Mouse (Mus musculus): ENCODE measurements around the gene Kit.

The Kit gene

DNA sequence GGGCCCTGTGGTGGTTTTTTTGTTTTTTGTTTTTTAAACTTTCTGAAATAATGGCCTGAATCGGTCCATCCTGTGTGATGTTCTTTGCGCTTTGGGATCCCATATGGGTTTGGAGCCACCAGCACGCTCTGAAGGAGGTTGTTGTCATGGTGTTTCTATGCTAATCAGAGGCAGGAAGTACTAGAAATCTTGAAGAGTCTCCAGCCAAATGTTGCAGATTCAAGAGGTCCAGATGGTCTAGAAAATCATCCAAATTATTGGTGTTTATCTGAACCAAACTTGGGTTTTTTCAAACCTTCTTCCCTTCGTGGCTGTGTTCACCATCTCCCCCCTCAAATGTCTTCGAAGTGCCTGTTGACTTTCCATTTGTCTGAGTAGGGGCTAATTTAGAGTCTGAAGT lies 72.3 kb downstream of the Kit start:
- no peak for DNase-seq

DNA sequence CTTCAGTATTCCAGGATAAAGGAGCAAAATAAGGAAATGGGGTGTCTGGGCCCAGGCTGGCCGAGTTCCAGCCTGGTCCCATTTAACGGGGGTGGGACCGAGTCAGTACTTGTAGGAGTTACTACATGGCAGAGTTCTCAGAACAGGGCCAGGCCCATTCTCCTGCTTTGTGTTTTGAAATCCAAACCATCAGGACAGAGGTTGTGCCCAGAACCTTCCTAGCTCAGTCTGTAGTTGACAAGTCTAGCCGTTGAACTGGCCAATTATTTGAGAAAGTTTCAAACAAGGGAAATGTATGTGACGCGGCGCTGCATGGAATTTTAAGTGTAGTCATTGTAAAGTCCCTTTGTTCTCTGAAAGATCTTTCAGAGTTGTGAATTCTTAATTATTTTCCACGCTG lies 75.8 kb downstream of the Kit start:
- DNase-seq, result no peak

DNA sequence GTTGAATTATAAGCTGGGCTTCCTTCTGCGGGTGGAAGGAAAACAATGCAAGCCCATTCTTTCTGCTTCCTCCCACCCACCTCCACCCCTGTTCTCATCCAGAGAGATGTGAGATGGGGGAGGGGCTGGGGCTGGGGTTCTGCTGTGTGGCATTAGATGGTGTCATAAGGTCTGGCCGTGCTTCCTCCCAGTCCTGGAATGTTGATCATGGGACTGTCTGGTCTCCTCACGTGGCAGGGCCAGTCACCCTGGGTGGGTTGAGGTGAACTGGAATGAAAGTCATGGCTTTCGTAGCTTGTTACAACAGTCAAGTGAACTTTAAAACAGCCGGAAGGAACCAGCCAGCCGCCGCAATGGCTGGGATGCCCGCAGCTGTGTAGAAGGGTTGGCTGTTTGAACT lies 78.7 kb downstream of the Kit start:
- no peak for DNase-seq

DNA sequence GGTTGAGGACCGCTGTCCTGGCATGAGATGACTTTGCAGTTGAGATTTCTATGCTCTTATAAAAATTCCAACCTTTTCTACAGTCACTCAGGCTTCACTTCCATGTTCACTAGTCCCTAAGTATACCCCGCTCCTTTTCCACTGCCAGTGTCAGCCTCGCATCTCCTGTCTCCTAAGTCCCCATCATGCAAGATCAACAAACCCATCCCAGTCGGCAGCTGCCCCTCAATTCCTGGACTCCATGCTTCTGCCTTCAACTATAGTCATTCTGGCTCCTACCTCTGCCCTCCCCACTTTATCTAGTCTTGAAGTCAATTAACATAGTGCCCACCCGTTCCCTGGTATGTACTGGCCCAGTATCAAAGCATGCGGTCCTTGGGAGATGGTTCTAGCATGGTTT lies 83.9 kb downstream of the Kit start:
- DNase-seq, result no peak

DNA sequence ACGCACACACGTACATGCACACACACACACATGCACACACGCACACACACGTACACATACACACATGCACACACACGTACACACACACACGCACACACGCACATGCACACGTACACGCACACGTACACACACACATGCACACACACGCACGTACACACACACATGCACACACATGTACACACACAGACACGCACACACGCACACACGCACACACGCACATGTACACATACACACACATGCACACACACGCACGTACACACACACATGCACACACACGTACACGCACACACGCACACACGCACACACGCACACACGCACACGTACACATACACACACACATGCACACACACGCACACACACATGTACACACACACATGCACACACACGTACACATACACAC lies 85.6 kb downstream of the Kit start:
- DNase-seq, result no peak

DNA sequence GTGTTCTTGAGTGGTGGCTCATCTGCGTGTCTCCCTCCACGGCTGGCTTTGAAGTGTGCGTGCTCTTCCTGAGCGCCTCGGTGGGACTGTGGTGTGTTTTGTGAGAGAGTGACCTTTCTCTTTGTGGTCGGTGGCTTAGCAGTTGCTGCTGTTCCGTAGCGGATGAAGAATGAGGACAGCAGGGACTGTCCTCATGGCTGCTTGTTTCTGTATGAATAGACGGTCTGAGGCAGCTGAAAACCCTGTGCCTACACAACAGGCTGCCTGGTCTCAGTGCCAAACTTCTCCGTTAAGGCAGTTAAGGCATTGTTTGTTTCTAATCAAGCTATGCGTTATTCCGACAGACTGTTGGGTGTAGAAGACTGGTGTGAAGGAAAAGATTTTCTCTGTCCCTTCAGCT lies 87.8 kb downstream of the Kit start:
- no peak for DNase-seq

DNA sequence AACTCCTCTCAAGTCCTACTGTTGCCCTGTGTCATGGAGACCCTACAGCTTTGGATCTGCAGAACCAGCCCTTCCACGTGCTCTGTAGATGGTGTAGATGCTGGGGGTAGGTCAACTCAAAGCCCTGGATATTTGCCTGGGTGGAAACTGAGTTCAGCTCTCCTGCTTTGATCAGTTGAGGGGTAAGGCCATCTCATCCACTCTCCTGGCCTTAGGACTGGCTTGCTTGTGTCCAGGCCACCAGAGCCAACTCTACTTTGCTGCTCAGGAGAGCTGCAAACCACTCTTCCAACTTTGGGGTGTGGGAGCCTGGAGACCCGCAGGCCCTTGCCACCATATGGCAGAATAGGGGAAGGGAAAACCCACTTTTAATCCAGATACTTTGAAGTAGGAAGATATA lies 89.1 kb downstream of the Kit start:
- DNase-seq, result no peak

DNA sequence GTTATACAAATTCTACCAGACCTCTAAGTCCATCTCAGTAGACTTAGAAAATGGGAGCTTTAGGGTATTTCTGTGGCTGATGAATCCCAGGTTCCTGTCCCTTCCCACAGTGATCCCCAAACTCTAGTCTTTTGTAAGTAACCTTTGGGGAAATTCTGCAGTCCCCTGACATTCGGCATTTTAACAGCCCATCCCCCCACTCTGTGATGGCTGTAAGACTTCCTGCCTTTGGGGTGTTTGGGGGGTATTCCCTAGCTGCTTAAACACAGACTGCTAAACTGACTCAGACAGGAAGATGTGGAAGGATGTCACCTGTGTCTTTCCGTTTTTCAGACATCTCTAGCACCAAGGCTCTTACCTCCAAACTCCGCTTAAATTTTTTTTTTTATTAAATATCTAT lies 92.4 kb downstream of the Kit start:
- no peak for DNase-seq

DNA sequence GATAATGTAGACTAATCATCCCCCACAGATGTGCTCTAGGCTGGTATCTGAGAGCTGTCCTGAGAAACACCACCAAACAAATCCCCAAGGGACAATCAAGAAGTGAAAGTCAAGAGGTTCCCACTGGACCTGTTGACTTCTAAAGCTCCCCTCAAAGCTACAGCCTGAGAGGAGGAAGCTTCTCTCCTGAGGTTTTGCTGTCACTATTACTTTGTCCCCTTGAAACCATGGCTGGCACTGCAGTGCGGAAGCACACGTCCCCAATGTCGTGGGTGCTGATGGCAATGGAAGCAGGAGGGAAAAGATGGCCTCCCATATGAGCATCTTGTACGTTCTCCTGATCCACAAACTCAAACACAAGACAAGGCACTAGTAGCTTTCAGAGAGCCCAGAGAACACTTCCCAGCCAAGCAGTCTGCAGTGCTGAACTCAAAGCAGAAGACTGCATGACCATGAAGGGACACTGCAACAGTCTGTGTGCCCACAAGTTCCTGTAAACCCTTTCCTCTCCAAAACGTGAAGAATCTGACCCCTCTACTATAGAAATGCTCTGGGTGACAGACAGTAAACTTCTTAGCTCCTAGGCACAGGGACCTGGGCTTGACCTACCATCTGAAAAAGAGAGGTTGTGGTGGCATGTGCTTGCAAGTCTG lies 96.5 kb downstream of the Kit start:
- no peak for DNase-seq

DNA sequence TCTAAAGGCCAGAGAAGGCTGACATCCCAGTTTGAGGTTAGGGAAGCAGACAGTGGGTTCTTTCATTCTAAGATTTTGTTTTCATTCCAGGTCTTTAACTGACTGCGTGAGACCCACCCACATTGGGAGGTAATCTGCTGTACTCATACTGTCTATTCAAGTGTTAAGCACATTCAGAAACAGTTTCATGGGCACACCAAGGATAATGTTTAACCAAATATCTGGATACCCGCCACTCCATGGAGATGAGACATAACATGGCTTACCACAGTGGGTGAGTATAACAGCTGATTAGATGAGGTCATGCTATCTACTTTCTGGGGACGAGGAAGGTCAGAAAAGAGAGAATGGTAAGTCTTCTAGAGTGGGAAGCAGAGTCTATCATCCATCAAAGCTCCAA lies 101.3 kb downstream of the Kit start:
- no peak for DNase-seq

DNA sequence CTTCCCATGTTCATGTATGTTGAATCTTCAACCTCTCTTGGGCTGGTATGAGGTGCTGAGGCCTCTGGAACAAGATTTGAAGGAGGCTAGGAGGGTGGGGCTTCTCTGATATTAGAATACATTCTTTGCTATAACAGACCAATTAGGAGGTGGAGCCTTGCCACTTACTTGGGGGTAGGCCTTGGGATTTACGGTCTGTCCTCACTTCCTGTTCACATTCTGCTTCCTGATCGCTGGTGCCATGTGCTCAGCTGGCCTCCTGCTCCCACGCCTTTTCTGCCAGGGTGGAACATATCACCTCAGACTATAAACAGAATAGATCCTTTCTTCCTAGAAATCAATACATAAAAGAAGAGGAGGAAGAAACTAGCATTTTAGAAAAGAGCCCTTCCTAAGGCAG lies 105.2 kb downstream of the Kit start:
- DNase-seq, result no peak

DNA sequence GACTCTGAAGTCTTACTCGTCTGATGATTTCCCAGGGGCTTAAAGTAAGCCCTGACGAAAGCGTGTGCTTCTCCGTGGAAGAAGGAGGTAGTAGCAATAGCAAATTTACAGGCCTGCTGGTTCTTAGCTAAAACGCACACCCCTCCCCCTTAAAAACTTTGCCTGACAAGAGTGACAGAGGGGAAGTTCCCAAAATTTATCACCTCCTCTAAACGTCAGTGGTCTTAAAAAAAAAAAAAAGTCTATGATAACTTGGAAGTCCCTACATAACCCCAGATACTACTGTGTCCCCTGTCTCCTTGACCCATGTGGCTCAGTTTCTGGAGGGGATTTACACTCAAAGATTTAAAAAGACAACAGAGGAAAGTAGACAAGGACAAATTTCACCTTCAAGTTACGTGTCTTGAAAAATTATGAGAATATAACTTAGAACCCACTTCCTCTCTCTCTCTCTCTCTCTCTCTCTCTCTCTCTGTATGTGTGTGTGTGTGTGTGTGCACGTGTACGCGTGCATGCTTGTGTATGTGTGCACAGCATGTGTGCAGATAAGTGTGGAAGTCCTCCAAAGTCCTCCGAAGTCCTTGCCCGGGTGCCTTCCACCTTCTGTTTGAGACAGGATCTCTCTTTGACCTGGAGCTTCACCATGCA lies 120.6 kb downstream of the Kit start:
- DNase-seq, result no peak

DNA sequence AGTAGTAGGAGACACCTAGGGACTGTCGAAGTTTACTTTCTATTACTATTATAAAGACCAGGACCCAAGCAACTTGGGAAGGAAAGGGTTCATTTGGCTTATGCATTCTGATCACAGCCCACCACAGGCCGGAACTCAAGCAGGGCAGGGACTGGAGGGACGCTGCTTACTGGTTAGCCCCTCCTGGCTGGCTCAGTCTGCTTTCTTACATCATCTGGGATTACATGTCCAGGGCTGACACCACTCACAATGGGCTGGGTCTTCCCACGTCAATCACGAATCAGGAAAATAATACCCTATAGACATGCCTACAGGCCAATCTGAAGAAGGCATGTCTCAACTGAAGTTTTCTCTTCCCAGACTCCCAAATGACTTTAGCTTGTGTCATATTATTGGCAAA lies 122.2 kb downstream of the Kit start:
- DNase-seq, result no peak

DNA sequence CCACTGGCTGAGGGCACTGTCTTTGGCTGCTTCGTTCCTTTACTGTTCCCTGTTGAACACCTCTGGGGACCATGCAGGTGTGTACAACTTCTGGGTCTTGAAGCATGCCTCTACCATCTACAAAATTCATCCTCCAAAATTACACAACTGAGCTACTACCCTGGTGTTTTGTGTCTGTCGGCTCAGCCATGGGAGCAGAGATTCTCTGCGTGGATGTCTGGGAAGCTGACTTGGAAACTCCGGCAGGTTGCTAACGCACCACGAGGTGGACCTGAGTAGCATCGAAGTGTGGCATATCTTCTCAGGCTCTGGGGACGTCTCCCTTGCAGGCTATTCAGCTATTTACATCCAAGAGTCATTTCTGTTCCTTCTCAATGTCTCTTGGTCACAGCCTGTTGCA lies 123.8 kb downstream of the Kit start:
- DNase-seq, result no peak

DNA sequence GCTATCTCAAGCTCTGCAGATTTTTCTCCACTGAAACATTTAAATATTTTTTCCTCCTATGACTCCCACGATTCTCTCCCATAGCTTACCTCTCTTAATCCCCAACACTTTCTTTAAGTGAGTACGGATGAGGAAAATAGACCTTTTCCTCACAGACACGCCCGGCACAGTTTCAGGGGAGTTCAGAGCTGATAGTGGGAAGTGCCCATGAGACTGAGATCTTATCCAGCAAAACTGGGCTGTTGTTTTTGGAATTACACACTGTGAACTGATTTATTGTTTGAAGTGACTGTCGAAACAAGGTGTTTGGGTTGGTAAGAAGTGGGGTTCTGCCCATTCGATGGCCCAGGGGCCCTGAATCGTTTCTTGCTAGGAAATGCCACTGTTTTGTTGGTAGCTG lies 124.4 kb downstream of the Kit start:
- DNase-seq, result no peak

DNA sequence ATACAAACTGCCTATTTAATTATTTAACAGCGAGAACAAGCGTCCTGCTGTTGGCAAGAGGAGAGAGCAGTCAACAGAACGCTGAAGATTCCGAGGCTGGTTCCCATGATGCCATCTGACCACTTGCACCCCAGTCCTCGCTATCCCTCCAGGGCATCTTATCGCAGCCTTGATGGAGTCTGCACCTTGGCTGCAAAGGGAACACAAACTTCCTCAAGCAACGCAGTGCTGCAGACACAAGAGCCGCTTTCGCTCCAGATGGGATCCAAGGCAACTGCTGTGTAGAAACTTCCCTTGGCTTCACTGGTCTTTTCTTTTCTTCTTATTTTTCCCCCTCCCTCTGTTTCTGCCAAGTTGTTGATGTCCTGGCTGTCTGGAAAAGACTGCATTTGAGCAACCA lies 124.8 kb downstream of the Kit start:
- no peak for DNase-seq

DNA sequence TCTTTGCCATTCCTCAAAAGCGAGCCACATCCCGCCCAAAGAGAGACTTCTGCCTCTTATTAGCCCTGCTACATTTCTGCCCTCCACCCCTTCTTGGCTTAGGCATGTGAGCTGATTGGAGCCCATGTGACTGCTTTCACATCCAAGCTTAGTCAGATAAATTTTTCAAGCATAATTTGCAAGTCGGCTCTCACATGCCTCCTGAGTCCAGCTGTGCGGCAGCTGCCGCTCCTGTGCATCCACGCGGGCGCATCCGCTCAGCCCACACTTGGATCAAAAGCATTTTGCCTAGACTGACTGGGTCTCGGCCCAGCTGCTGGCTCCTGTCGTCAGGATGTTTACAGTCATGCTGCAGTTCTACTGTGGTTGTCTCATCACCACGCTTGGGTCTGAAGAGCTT lies 126.9 kb downstream of the Kit start:
- no peak for DNase-seq

DNA sequence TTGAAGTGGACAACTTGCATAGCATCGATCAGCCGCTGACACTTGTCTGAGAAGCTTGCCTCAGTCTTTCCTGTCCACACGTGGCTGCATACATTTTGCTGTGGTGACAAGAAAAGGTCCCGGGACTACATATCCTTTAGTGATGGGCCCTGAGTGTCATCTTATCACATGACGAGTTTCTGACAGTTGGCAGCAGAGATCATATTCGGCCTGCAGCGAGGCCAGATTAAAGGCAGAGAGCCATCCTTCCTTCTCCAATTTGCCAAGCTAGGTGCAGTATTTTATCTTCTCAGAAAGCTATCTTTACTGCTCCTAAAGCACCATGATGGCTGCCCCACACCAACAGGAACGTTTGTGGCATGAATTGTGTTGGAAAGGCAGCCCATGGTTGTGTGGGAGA lies 127.4 kb downstream of the Kit start:
- DNase-seq, result no peak

DNA sequence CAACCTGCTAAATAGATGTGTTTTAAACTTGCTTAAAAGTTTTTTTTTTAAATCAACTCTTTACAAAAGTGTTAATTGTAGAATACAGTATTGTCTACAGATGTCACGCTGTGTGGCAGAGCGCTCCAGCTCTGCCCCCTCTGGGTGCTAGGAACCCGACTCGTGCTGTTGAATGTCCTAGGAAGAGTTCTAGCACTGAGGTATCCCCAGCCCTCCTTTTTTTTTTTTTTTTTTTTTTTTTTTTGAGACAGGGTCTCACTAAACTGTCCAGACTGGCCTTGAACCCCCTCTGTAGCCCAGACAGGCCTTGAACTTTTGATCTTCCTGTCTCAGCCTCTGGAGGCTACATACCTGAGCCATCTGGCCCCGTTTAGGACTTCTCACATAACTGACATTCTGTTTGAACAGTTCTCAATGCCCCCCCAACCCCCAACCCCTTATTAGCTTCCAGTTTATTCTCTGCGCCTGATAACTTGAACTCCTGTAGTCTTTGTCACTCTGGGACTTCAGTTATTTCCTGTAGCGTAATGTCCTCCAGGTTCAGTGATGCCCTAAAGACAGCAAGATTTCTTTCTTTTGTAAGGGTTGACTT lies 130.0 kb downstream of the Kit start:
- no peak for DNase-seq

DNA sequence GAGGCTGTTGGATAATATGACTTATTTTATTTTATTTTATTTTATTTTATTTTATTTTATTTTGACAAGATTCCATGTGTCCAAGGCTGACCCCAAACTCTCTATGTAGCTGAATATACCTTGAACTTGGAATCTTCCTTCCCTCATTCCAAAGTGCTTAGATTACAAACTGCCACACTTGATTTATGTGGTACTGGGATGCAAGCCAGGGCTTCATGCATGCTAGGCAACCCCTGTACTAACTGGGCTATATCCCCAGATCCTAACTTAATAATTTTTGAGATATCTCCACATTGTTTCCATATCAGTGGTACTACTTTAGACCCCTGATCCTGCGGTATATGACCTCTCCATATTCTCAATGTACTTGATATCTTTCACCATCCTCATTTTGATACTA lies 130.7 kb downstream of the Kit start:
- no peak for DNase-seq
